Mouse (Mus musculus): ENCODE measurements around the gene Cdc25a.

The Cdc25a gene

GRCm38 (mm10) chr9:109894413-109895090, 19.2 kb downstream of the Cdc25a start:
- DNase-seq, result peak; percentile 70

GRCm38 (mm10) chr9:109895593-109895992, 20.2 kb downstream of the Cdc25a start:
- DNase-seq, result no peak

GRCm38 (mm10) chr9:109896253-109897150, 21.1 kb downstream of the Cdc25a start:
- no peak for DNase-seq

GRCm38 (mm10) chr9:109898027-109898426, 22.6 kb downstream of the Cdc25a start:
- DNase-seq, result no peak

- no peak for DNase-seq
Observed at GRCm38 (mm10) chr9:109899361-109899760, 24.0 kb downstream of the Cdc25a start.

GRCm38 (mm10) chr9:109899774-109900173, 24.4 kb downstream of the Cdc25a start:
- DNase-seq, result no peak

GRCm38 (mm10) chr9:109900604-109901003, 25.2 kb downstream of the Cdc25a start:
- DNase-seq, result no peak

GRCm38 (mm10) chr9:109902246-109902645, 26.9 kb downstream of the Cdc25a start:
- no peak for DNase-seq

GRCm38 (mm10) chr9:109902740-109903139, 27.4 kb downstream of the Cdc25a start:
- DNase-seq, result no peak

- DNase-seq, result no peak
Observed at GRCm38 (mm10) chr9:109907300-109907699, 31.9 kb downstream of the Cdc25a start.

GRCm38 (mm10) chr9:109907774-109908465, 32.5 kb downstream of the Cdc25a start:
- no peak for DNase-seq

GRCm38 (mm10) chr9:109909102-109909501, 33.7 kb downstream of the Cdc25a start:
- no peak for DNase-seq

- DNase-seq, result no peak
Observed at GRCm38 (mm10) chr9:109909926-109910325, 34.5 kb downstream of the Cdc25a start.

GRCm38 (mm10) chr9:109911779-109912178, 36.4 kb downstream of the Cdc25a start:
- DNase-seq, result no peak

GRCm38 (mm10) chr9:109914269-109914926, 39.0 kb downstream of the Cdc25a start:
- no peak for DNase-seq

- no peak for DNase-seq
Observed at GRCm38 (mm10) chr9:109917931-109918330, 42.6 kb downstream of the Cdc25a start.

GRCm38 (mm10) chr9:109929131-109929530, 53.8 kb downstream of the Cdc25a start:
- DNase-seq, result no peak

- no peak for DNase-seq
Observed at GRCm38 (mm10) chr9:109930063-109930462, 54.7 kb downstream of the Cdc25a start.

- DNase-seq, result peak; percentile 9
Observed at GRCm38 (mm10) chr9:109930752-109931151, 55.4 kb downstream of the Cdc25a start.

GRCm38 (mm10) chr9:109931257-109932171, 56.1 kb downstream of the Cdc25a start, which contains the start of gene Map4:
Gene Map4, plus strand, starts transcription at chr9:109931460.
- DNase-seq, result peak; percentile 97

GRCm38 (mm10) chr9:109932361-109932755, 57.0 kb downstream of the Cdc25a start:
- no peak for DNase-seq
